Mouse (Mus musculus) liver, adult 2 months (tissue): Measurements from ENCODE around the gene Zrsr1.

ENCODE experiments used
- CTCF ChIP-seq: fragments of 200-500 bp; IDR thresholded peaks from 2 replicates; pipeline ENCODE4 v1.5.1; 2011; ENCODE audit warnings: low read depth, low read length, control low read depth
- POLR2A ChIP-seq: fragments of 200-500 bp; IDR thresholded peaks from 2 replicates; pipeline ENCODE4 v1.6.1; 2011; ENCODE audit warnings: low read length, control low read depth; ENCODE audit not compliant: insufficient read depth; ENCODE audit errors: extremely low read depth

GRCm38 (mm10) chr11:22994271-22994670 is 22.5 kb downstream of the Zrsr1 start:
- TF ChIP-seq POLR2A (no peak), CTCF (no peak)
